Mouse (Mus musculus) testis, adult 2 months (tissue): ENCODE results near the gene Serac1.

Experiments used
- CTCF ChIP-seq: fragments of 200-500 bp; IDR thresholded peaks from 2 replicates; pipeline ENCODE4 v1.5.1; 2012; ENCODE audit warnings: low read depth, mild to moderate bottlenecking, inconsistent platforms, low read length, moderate library complexity; ENCODE audit not compliant: control insufficient read depth, insufficient read depth, insufficient replicate concordance
- POLR2A ChIP-seq: fragments of 200-500 bp; IDR thresholded peaks from 2 replicates; pipeline ENCODE4 v1.6.1; 2012; ENCODE audit warnings: low read depth, mild to moderate bottlenecking, inconsistent platforms, low read length, moderate library complexity; ENCODE audit not compliant: control insufficient read depth

- TF ChIP-seq POLR2A = no peak
- TF ChIP-seq CTCF = no peak
Measured at GRCm38 (mm10) chr17:5994606-5995005, 84.9 kb downstream of the Serac1 start.
